Mouse (Mus musculus): ENCODE data around the gene Gm9837.
"Not testable (repeated sequence)": the region's sequence is repeated elsewhere in the genome, so short reads cannot be mapped to it uniquely, and the experiment has no call there.

Gm9837 gene

GRCm38 (mm10) chr11:53456474-53457371 is 13.6 kb downstream of the Gm9837 start, which contains the start of the genes Gm10447 and Shroom1:
Gene Gm10447 (minus strand): TSS chr11:53457110.
Gene Shroom1 (plus strand): TSS chr11:53457205.
- peak in 1 of 2 experiments; percentile 33 for DNase-seq (ENCODE audit: low spot score in 2 of 2)

GRCm38 (mm10) chr11:53453031-53453430 is 17.2 kb downstream of the Gm9837 start:
- no peak for DNase-seq (ENCODE audit: low spot score in 2 of 2)

- DNase-seq (ENCODE audit: low spot score in 2 of 2) = no peak
Measured at GRCm38 (mm10) chr11:53452396-53452795, 17.9 kb downstream of the Gm9837 start.

GRCm38 (mm10) chr11:53451361-53451760 is 18.9 kb downstream of the Gm9837 start:
- DNase-seq (ENCODE audit: low spot score in 2 of 2) = no peak

GRCm38 (mm10) chr11:53450070-53450705 is 20.1 kb downstream of the Gm9837 start:
- DNase-seq (ENCODE audit: low spot score in 2 of 2) = no peak

- DNase-seq (ENCODE audit: low spot score in 2 of 2) = no peak
Measured at GRCm38 (mm10) chr11:53448529-53448928, 21.8 kb downstream of the Gm9837 start.

- no peak for DNase-seq (ENCODE audit: low spot score in 2 of 2)
Measured at GRCm38 (mm10) chr11:53447996-53448395, 22.3 kb downstream of the Gm9837 start.

DNA sequence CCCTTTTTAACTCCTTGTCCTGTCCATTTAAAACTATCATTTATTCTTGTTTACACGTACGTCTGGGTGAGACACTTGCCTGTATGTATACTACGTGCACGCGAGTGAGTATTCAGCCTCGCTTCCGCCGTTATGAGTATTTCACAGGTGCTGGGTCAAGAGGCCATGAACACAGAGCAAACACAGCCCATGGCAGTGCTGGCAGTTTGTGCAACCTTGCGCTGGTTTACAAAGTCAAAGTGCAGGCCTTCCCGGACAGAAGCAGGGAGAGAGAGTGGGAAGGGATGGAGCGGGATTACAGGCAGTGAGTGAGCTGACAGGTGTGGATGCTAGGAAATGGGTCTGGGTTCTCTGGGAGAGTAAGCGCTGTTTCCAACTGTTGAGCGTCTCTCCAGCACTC is 24.1 kb downstream of the Gm9837 start:
- no peak for DNase-seq (ENCODE audit: low spot score in 2 of 2)

- DNase-seq (ENCODE audit: low spot score in 2 of 2) = no peak
Measured at GRCm38 (mm10) chr11:53445562-53445961, 24.7 kb downstream of the Gm9837 start.

- peak in 1 of 2 experiments; percentile 32 for DNase-seq (ENCODE audit: low spot score in 2 of 2)
Measured at GRCm38 (mm10) chr11:53443861-53444260, 26.4 kb downstream of the Gm9837 start.

GRCm38 (mm10) chr11:53441921-53442320 is 28.4 kb downstream of the Gm9837 start:
- no peak for DNase-seq (ENCODE audit: low spot score in 2 of 2)

DNA sequence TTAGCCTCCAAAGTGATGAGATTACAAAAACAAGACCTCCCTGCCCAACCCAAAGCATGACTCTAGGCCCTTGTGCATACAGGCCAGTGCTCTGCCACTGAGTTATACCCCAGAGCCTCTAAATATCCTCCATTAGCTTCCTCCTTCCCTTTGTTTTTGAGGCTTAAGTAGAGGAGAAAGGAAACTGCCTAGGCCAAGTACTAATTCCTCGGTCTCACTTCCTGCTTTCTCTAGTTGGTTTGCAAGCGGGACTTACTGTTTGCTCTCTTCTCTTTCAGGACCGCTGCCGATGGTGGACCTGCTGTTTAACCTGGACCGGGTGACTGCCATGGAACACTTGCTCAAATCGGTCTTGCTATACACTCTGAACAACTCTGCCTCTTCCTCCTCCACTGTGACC is 33.9 kb downstream of the Gm9837 start:
- DNase-seq (ENCODE audit: low spot score in 2 of 2) = no peak

DNA sequence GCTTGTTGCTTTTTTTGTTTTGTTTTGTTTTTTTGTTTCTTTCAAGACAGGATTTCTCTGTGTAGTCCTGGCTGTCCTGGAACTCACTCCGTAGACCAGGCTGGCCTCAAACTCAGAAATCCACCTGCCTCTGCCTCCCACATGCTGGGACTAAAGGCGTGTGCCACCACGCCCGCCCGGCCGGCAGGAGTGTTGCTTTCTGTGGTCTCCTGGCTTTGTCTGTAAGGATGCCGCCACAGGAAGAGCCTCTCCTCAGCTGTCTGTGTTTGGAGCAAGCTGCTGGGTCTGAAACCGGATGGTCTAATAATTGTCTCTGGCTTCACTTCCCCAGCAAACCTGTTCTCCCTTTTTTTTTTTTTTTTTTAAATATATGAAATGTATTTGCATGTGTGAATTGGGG is 34.8 kb downstream of the Gm9837 start:
- DNase-seq (ENCODE audit: low spot score in 2 of 2) = no peak

DNA sequence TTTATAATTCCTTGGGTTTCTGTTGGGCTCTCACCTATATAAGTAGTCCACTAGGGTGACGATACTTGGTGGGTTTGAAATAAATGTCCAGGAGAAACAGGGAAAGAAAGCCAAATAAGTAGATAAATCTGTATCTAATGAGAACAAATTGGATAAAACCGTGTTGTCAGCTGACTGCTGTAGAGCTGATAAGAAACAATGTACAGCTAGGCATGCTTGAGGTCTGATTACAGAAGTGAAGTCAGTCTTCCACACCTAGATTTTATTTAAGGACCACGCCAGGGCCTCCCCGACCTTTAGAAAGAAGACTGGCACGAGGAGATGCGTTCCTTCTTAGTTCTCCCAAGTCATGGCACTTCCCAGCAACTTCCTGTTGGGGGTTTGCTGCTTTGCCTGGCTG is 37.2 kb downstream of the Gm9837 start:
- DNase-seq (ENCODE audit: low spot score in 2 of 2) = no peak

GRCm38 (mm10) chr11:53431347-53432056 is 38.8 kb downstream of the Gm9837 start:
- no peak for DNase-seq (ENCODE audit: low spot score in 2 of 2)

GRCm38 (mm10) chr11:53430670-53431346 is 39.5 kb downstream of the Gm9837 start, which contains the start of the genes Uqcrq and Gdf9:
Gene Uqcrq (minus strand): TSS chr11:53430831.
Gene Gdf9 (plus strand): TSS chr11:53431023.
- DNase-seq (ENCODE audit: low spot score in 2 of 2) = peak; percentile 99

DNA sequence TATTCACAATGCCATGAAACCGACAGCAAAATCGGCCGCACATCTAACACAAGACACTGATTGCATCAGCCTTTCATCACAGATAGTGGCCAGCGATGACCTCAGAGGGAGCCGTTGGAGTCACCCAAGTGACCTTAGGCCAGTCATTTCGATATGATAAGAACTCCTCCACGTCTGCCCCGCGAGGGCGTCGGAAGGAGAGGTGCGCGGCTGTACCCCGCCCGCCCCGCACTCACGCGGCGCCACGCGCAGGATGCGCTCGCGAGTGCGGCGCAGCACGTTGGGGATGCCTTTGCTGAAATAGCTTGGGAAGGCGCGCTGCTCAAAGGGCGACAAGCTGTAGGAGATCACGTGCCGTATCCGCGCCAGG is 40.0 kb downstream of the Gm9837 start:
- no peak for DNase-seq (ENCODE audit: low spot score in 2 of 2)

DNA sequence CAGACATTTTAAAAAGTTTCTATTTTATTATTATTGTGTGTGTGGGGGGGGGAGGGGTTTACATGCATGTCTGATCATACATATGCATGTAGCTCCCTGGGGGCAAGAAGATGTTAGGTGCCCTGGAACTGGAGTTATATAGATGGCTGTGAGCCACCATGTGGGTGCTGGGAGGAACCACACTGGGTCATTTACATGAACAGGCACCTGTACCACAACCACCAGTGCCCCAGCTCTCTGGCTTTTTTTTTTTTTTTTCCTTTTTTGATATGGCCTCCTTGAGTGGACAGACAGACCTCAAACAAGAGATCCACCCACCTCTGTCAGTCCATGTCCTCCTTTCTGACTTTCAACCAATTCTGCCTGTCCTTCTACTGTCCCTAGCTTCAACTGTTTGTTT is 41.1 kb downstream of the Gm9837 start:
- no peak for DNase-seq (ENCODE audit: low spot score in 2 of 2)

DNA sequence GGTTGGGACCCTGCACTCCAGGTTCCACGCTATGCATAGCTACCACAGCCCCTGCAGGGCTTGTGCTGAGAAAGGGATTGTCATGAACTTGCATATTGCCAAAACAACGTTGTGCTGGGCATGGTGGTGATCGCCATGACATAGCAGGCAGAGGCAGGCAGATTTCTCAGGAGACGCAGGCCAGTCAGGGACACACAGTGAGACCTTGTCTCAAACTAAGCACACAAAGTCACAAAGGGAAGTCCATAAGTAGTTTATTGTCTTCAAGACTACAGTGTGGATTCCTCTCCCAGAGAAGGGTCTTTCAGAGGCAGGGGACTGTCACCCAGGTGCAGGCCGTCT is 41.6 kb downstream of the Gm9837 start:
- DNase-seq (ENCODE audit: low spot score in 2 of 2) = no peak

- no peak for DNase-seq (ENCODE audit: low spot score in 2 of 2)
Measured at GRCm38 (mm10) chr11:53427993-53428715, 42.1 kb downstream of the Gm9837 start.

DNA sequence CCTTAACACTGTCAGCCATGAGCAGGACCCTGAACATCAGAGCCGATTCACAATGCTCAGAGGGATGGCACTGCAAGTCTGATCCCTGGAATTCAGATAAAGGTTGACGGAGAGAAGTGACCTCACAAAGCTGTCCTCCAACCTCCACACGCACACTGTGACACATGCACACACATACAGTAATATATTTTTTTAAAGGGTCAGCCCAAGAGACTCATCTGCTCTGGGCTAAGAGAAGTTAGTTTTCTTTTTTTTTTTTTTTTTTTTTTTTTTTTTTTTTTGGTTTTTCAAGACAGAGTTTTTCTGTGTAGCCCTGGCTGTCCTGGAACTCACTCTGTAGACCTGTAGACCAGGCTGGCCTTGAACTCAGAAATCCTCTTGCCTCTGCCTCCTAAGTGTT is 43.4 kb downstream of the Gm9837 start:
- DNase-seq (ENCODE audit: low spot score in 2 of 2) = not testable (repeated sequence)

All from frontal cortex, postnatal 36 days (tissue).